Mouse (Mus musculus) embryonic facial prominence, embryonic 13.5 days (tissue): ENCODE measurements around the gene Gm4724. TPM values are rescaled to one million over a fixed set of nuclear protein-coding genes. Genes with fewer than 3 reads are reported as not detected.
"Not testable (repeated sequence)": the region's sequence is repeated elsewhere in the genome, so short reads cannot be mapped to it uniquely, and the experiment has no call there.

Source experiments
- ATAC-seq: fragments of 200-750 bp; cut with Nextera tagmentation; 2 replicates; pipeline ENCODE4 v1.8.0; 2017; ENCODE audit warnings: low read depth; ENCODE audit not compliant: insufficient number of reproducible peaks, insufficient read depth, low FRiP score, low TSS enrichment
- H3K27ac ChIP-seq: fragments of 300-500 bp; sonication (generic); 2 replicates; pipeline ENCODE4 v1.5.1; 2015; ENCODE audit warnings: moderate library complexity, mild to moderate bottlenecking, inconsistent platforms
- H3K27me3 ChIP-seq: fragments of 300-500 bp; sonication (generic); 2 replicates; pipeline ENCODE4 v1.6.1; 2015; ENCODE audit warnings: mild to moderate bottlenecking, inconsistent platforms
- H3K36me3 ChIP-seq: fragments of 300-500 bp; sonication (generic); 2 replicates; pipeline ENCODE4 v1.6.1; 2015; ENCODE audit warnings: mild to moderate bottlenecking, inconsistent platforms
- H3K4me1 ChIP-seq: fragments of 300-500 bp; sonication (generic); 2 replicates; pipeline ENCODE4 v1.6.1; 2015; ENCODE audit warnings: inconsistent platforms
- H3K4me2 ChIP-seq: fragments of 300-500 bp; sonication (generic); 2 replicates; pipeline ENCODE4 v1.6.1; 2015; ENCODE audit warnings: moderate library complexity, mild to moderate bottlenecking, inconsistent platforms
- H3K4me3 ChIP-seq: fragments of 300-500 bp; sonication (generic); 2 replicates; pipeline ENCODE4 v1.5.1; 2015; ENCODE audit warnings: mild to moderate bottlenecking, inconsistent platforms
- H3K9ac ChIP-seq: fragments of 300-500 bp; sonication (generic); 2 replicates; pipeline ENCODE4 v1.6.1; 2015; ENCODE audit warnings: mild to moderate bottlenecking, inconsistent platforms
- H3K9me3 ChIP-seq: fragments of 300-500 bp; sonication (generic); 2 replicates; pipeline ENCODE4 v1.6.1; 2016; ENCODE audit warnings: inconsistent platforms
- WGBS: fragments of 180-500 bp; shearing (Covaris S2); methylation state at CpG from one replicate; pipeline ENCODE4 v1.1.7; 2015; ENCODE audit warnings: mixed read lengths; 5-methylcytosine and 5-hydroxymethylcytosine counted together
- polyA plus RNA-seq: library from polyadenylated mRNA; unstranded; fragments of >200 nt; fragmentation: Nextera tagmentation; extraction: Ambion mirVana; gene quantifications from 2 replicates; pipeline ENCODE4 v1.2.1, GENCODE M21; 2015

The Gm4724 gene
- polyA plus RNA-seq: 11.0 and 12.3 TPM in 2 replicates

DNA sequence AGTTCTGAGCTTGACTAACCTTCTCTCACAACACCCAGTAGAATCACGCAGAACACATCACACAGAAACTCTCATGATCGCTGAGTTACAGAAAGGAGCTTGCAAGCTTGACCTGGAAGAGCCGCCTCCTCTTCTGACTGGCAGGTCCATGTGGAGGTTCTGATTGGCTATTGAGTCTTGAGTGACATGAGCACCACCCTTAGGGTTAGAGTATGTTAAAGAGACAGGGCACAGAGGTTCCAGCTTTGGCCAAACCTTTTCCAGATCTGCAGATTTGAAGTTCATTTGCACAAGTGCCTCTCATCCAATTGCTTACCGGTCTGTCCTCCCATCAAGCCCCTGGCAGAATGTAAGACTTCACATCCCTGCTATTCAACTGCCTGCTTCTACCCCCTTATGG, at the start of gene Gm4724:
Gene Gm4724, minus strand, starts transcription at position 101 of the 400 bp plus-strand sequence.
- not testable (repeated sequence) for H3K36me3 ChIP-seq, H3K9ac ChIP-seq, H3K9me3 ChIP-seq, H3K4me3 ChIP-seq, H3K27me3 ChIP-seq, ATAC-seq, H3K4me2 ChIP-seq, H3K4me1 ChIP-seq, H3K27ac ChIP-seq
- no CpG with 5 or more reads among the region's 4 CpGs for WGBS

DNA sequence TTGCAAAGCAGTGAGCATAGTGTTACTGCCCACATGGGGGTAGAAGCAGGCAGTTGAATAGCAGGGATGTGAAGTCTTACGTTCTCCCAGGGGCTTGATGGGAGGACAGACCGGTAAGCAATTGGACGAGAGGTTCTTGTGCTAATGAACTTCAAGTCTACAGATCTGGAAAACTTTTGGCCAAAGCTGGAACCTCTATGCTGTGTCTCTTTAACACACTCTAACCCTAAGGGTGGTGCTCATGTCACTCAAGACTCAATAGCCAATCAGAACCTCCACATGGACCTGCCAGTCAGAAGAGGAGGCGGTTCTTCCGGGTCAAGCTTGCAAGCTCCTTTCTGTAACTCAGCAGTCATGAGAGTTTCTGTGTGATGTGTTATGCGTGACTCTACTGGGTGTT, 34.1 kb upstream of the Gm4724 start, which contains the start of gene Zfp965:
Gene Zfp965, plus strand, starts transcription at position 301 of the 400 bp plus-strand sequence.
- not testable (repeated sequence) for ATAC-seq

More for the DNA sequence above, 34.1 kb upstream of the Gm4724 start, which contains the start of gene Zfp965:
- not testable (repeated sequence) for H3K27me3 ChIP-seq, H3K4me2 ChIP-seq, H3K9me3 ChIP-seq, H3K36me3 ChIP-seq, H3K4me1 ChIP-seq, H3K4me3 ChIP-seq, H3K27ac ChIP-seq, H3K9ac ChIP-seq
- no CpG with 5 or more reads among the region's 6 CpGs for WGBS

Other genes with a start within 250 kb of the Gm4724 start
- gene Gm14391, start 228.9 kb downstream of the Gm4724 start, polyA plus RNA-seq: 4.2 and 9.3 TPM in 2 replicates
- 0.49 and 4.6 TPM in 2 replicates for gene Gm14440, start 160.7 kb downstream of the Gm4724 start, polyA plus RNA-seq
- 23.1 and 24.8 TPM in 2 replicates for gene Gm4631, start 97.6 kb downstream of the Gm4724 start, polyA plus RNA-seq
- 5.0 and 6.5 TPM in 2 replicates for gene Zfp968, start 63.4 kb downstream of the Gm4724 start, polyA plus RNA-seq
- gene Zfp965, start 34.2 kb upstream of the Gm4724 start, polyA plus RNA-seq: 7.1 and 8.0 TPM in 2 replicates
- gene Gm11007, start 208.2 kb upstream of the Gm4724 start, polyA plus RNA-seq: not detected in 2 replicates